Mouse (Mus musculus) E14TG2a.4 (cell line): ENCODE results near the gene Serpinh1.

Source experiments
- CTCF ChIP-seq: conservative IDR thresholded peaks from 2 replicates; pipeline ENCODE4 v1.5.1; 2014; ENCODE audit warnings: low read length
- POU5F1 ChIP-seq: IDR thresholded peaks from 2 replicates; pipeline ENCODE4 v1.6.1; 2014; ENCODE audit warnings: low read length, borderline replicate concordance

DNA sequence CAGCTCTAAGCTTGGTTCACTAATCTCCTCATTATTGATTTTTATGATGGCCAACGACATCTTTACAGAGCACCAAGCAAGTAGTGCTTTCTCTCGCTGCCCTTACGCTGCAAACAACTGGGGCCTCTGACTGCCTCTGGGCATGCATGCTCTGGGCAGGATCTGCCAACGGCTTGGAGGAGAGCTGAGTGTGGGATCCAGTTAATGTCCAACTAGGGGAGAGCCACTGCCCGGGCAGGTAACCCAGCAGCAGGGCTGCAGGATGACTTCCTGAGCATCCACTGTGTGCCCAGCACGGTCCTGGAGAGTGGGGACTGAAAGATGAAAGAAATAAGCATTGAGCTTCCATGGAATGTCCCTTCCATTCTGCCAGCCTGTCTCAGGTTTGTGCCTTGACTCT lies 13.7 kb upstream of the Serpinh1 start:
- no peak for TF ChIP-seq CTCF
- no peak for TF ChIP-seq POU5F1
